Mouse (Mus musculus) R1 (cell line): ENCODE measurements around the gene Gm10490.

Experiments used
- DNase-seq: peaks from one replicate; pipeline ENCODE4 v3.0.0-alpha.2; 2018; ENCODE audit warnings: low read depth, low spot score

Gene Gm10490

DNA sequence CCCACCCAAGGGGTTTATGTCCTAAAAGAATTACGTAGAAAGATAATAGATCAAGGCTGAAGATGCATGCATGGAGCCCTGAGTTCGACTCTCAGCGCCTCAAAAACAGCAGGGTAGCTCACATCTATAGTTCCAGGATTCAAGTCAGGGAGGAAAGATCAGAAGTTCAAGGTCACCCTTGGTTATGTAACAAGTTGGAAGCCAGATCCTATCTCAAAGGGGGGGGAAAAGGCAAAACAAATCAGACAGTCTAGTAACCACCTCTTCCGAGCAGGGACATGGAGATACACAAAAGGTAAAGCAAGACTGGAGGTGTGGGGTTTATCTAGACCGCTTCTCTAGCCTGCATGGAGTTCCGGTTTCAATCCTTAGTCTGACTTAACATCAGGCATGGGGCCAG is 16.9 kb downstream of the Gm10490 start:
- peak; percentile 93 for DNase-seq

- peak; percentile 92 for DNase-seq
These were observed 17.8 kb downstream of the Gm10490 start for GRCm38 (mm10) chrX:7927116-7927515.

DNA sequence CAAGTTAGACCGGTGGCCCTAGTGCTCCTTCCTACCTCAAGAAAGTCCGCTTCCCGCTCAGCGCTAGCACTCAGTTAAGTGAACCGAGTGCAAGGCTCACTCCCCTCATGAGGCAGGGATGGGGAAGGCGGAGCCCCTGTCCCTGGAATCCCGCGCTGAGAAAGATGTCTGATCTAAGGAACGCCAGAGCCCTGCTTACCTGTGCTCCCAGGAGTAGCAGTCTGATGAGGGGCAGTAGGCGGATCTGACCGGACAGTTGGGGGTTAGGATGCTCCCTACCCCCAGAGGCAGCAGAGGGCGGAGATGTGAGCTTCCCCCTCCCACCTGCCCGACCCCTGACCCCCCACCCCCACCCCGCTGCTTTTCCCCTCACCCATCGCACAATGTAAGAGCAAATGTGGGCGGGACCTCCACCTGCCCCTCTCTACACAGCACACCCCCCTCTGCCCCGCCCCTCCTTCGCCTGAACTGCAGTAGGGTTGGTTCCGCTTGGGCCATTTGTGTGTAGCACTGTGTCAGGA is 19.0 kb downstream of the Gm10490 start, which contains the start of gene Eras:
TSS of gene Eras (minus strand) at position 338 of the 521 bp plus-strand sequence.
- DNase-seq, result peak; percentile 88

DNA sequence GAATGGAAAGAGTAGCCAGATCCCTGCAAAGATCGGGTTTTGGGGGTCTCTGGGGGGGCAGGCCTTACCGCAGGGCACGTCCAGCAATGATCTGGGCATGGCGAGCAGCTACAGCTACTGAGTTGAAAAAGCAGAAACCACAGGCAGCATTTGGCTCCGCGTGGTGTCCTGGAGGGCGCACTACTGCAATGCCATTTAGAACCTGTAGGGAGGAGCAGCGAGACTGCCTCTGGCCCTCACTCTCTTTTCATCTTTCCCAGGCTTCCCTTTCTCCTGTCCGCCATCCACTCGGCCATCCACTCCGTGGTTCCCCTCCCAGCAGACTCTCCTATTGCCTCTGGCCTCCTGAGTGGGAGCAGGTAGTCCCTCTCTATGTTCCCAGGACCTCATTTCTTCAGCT is 27.5 kb downstream of the Gm10490 start:
- DNase-seq, result peak; percentile 63

GRCm38 (mm10) chrX:7937667-7938066 is 28.3 kb downstream of the Gm10490 start:
- no peak for DNase-seq

DNA sequence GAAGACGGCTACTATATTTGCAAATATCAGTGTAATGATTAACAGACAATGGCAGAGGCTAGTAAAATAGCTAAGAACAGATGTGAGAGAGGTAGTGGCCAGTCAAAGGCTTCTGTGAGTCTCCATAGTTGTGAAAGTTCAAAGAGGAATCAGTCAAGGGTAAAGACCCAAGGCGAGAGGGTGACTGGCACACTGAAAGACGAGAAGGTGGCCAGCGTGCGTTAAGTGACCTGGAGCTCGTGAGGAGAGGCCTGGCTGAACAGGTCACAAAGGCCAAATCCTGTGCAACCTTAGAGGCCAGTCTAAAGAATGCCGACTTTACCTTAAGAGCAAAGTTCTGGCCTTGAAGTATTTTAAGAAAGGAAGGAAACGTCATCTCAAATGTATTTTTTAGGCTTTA is 36.3 kb downstream of the Gm10490 start:
- DNase-seq, result no peak

- DNase-seq, result no peak
These were observed 38.0 kb downstream of the Gm10490 start, which contains the start of gene Hdac6 for GRCm38 (mm10) chrX:7947108-7947899. Gene Hdac6 (minus strand): TSS chrX:7947889.

GRCm38 (mm10) chrX:7947900-7948492 is 38.7 kb downstream of the Gm10490 start:
- DNase-seq, result peak; percentile 98

DNA sequence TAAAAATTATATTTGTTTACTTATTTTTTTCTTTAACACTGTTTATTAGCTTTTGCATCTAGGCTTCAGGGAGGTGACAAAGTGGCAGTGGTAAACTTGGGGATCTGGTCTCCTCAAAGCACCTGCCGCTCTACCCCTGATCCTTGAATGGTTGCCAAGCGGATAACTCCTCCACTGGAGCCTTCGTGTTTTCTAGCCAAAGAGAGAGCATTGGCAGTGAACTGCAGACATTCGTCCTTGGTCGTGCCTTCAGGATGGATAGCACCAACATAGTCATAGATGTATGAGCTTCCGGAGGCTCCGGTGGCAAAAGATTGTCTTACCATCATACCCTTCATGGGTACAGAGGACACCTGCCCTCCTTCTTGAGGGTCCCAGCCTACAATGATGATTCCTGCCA is 40.7 kb downstream of the Gm10490 start:
- DNase-seq, result no peak

DNA sequence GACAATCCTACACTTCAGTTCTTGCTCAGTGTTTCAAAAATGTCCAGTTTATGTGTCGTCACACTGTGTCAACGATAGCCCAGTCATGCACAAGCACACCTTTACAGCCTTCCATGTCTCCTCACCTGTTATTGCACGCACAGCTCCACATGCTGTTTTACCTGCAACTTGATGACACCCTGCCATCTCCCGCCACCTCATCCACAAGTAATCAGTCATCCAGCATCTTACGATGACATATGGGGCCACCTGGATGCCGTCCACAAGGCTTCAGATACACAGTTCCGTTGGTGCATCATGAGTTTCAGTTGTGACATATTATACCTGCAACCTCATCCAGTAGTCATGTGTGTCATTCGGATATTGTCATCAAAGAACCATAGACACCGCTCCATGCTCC is 49.5 kb downstream of the Gm10490 start:
- no peak for DNase-seq
